Mouse (Mus musculus) small intestine, adult 2 months (tissue): ENCODE results near the gene Sdhaf4. TPM values are rescaled to one million over a fixed set of nuclear protein-coding genes. Genes with fewer than 3 reads are reported as not detected.
A peak's percentile ranks its signal among the peaks of the same experiment; 100 is the strongest.

Experiments used
- H3K27ac ChIP-seq: fragments of 200-500 bp; 2 replicates; pipeline ENCODE4 v1.5.1; 2012; ENCODE audit warnings: low read depth, low read length, control low read depth, inconsistent platforms; ENCODE audit not compliant: insufficient read depth
- H3K27me3 ChIP-seq: fragments of 200-500 bp; 2 replicates; pipeline ENCODE4 v1.6.1; 2012; ENCODE audit warnings: mild to moderate bottlenecking, moderate library complexity, low read length, inconsistent platforms; ENCODE audit not compliant: control insufficient read depth, insufficient read depth
- H3K36me3 ChIP-seq: fragments of 200-500 bp; 2 replicates; pipeline ENCODE4 v1.6.1; 2012; ENCODE audit warnings: mild to moderate bottlenecking, low read length, control low read depth, inconsistent platforms; ENCODE audit not compliant: control insufficient read depth, insufficient read depth
- H3K4me1 ChIP-seq: fragments of 200-500 bp; 2 replicates; pipeline ENCODE4 v1.6.1; 2012; ENCODE audit warnings: low read length, inconsistent platforms, mixed read lengths; ENCODE audit not compliant: control insufficient read depth, insufficient read depth, insufficient read length
- H3K4me3 ChIP-seq: fragments of 200-500 bp; 2 replicates; pipeline ENCODE4 v1.5.1; 2012; ENCODE audit warnings: low read depth, mild to moderate bottlenecking, control low read depth, inconsistent platforms, low read length, moderate library complexity
- CTCF ChIP-seq: fragments of 200-500 bp; IDR thresholded peaks from 2 replicates; pipeline ENCODE4 v1.5.1; 2012; ENCODE audit warnings: low read depth, mild to moderate bottlenecking, control low read depth, inconsistent platforms, low read length, moderate library complexity, mixed read lengths; ENCODE audit not compliant: insufficient replicate concordance, insufficient read length; ENCODE audit errors: extremely low read depth
- POLR2A ChIP-seq: fragments of 200-500 bp; IDR thresholded peaks from 2 replicates; pipeline ENCODE4 v1.6.1; 2012; ENCODE audit warnings: low read depth, mild to moderate bottlenecking, control low read depth, inconsistent platforms, low read length, moderate library complexity
- WGBS: fragments of 180-500 bp; shearing (Covaris S2); methylation state at CpG from one replicate; pipeline ENCODE4 v1.1.7; 2018; 5-methylcytosine and 5-hydroxymethylcytosine counted together
- polyA plus RNA-seq: library from polyadenylated mRNA; depleted of rRNA; stranded (reverse); fragments of >200 nt; gene quantifications from 2 replicates; pipeline ENCODE4 v1.2.3, GENCODE M21; 2012; rRNA removed

Gene Sdhaf4
- 0.28 and 0.98 TPM in 2 replicates for polyA plus RNA-seq

- under 1% methylated on average over 47 of the region's 47 CpGs for WGBS
Observed at GRCm38 (mm10) chr1:24005070-24005804, at the start of gene Sdhaf4. Gene Sdhaf4, minus strand, starts transcription at chr1:24005656.

GRCm38 (mm10) chr1:24046730-24047510 lies 41.5 kb upstream of the Sdhaf4 start:
- WGBS = 86% methylated on average over 6 of the region's 6 CpGs

More at GRCm38 (mm10) chr1:24005070-24005804, at the start of gene Sdhaf4:
- peak within 1 kb of the TSS; percentile 96 for H3K4me3 ChIP-seq
- TF ChIP-seq CTCF = no peak
- TF ChIP-seq POLR2A = peak; percentile 79
- peaks cover 12% of the 10 kb centered on the region for H3K36me3 ChIP-seq
- no peaks in the 10 kb centered on the region for H3K27me3 ChIP-seq
- H3K27ac ChIP-seq = peak within 1 kb of the TSS; percentile 75
- H3K4me1 ChIP-seq = no peaks in the 10 kb centered on the region

GRCm38 (mm10) chr1:24045627-24046026 lies 40.2 kb upstream of the Sdhaf4 start:
- H3K27me3 ChIP-seq = no peaks in the 10 kb centered on the region
- no peak overlapping the region for H3K27ac ChIP-seq
- 83% methylated on average over 5 of the region's 5 CpGs for WGBS
- no peaks in the 10 kb centered on the region for H3K4me1 ChIP-seq
- H3K36me3 ChIP-seq = peaks cover 19% of the 10 kb centered on the region
- H3K4me3 ChIP-seq = no peak overlapping the region
- TF ChIP-seq POLR2A (no peak), CTCF (no peak)

More at GRCm38 (mm10) chr1:24046730-24047510, 41.5 kb upstream of the Sdhaf4 start:
- H3K4me3 ChIP-seq = no peak overlapping the region
- no peak for TF ChIP-seq CTCF
- no peak overlapping the region for H3K27ac ChIP-seq
- no peaks in the 10 kb centered on the region for H3K4me1 ChIP-seq
- peaks cover 21% of the 10 kb centered on the region for H3K36me3 ChIP-seq
- H3K27me3 ChIP-seq = no peaks in the 10 kb centered on the region

GRCm38 (mm10) chr1:24043007-24043406 lies 37.6 kb upstream of the Sdhaf4 start:
- Histone ChIP-seq H3K4me1 (no peaks in the 10 kb centered on the region), H3K4me3 (no peak overlapping the region), H3K36me3 (peaks cover 16% of the 10 kb centered on the region), H3K27ac (no peak overlapping the region), H3K27me3 (no peaks in the 10 kb centered on the region)
- 85% methylated on average over 5 of the region's 5 CpGs for WGBS
- no peak for TF ChIP-seq CTCF
- TF ChIP-seq POLR2A = no peak

GRCm38 (mm10) chr1:24033759-24034423 lies 28.4 kb upstream of the Sdhaf4 start:
- no peak overlapping the region for H3K27ac ChIP-seq
- H3K36me3 ChIP-seq = peaks cover 19% of the 10 kb centered on the region
- no peak overlapping the region for H3K4me3 ChIP-seq
- WGBS = 66% methylated on average over 2 of the region's 2 CpGs
- TF ChIP-seq CTCF = no peak
- no peaks in the 10 kb centered on the region for H3K27me3 ChIP-seq
- no peaks in the 10 kb centered on the region for H3K4me1 ChIP-seq

GRCm38 (mm10) chr1:24010821-24011220 lies 5.4 kb upstream of the Sdhaf4 start:
- Histone ChIP-seq H3K27me3 (no peaks in the 10 kb centered on the region), H3K36me3 (peaks cover 22% of the 10 kb centered on the region), H3K4me1 (no peaks in the 10 kb centered on the region), H3K27ac (no peak overlapping the region), H3K4me3 (no peak overlapping the region)
- no peak for TF ChIP-seq POLR2A
- TF ChIP-seq CTCF = no peak
- WGBS = 80% methylated on average over 6 of the region's 6 CpGs

GRCm38 (mm10) chr1:24010016-24010415 lies 4.6 kb upstream of the Sdhaf4 start:
- WGBS = 83% methylated on average over 6 of the region's 6 CpGs
- H3K27me3 ChIP-seq = no peaks in the 10 kb centered on the region
- no peak overlapping the region for H3K27ac ChIP-seq
- H3K4me3 ChIP-seq = no peak overlapping the region
- H3K36me3 ChIP-seq = peaks cover 21% of the 10 kb centered on the region
- no peaks in the 10 kb centered on the region for H3K4me1 ChIP-seq
- no peak for TF ChIP-seq CTCF
- TF ChIP-seq POLR2A = no peak
